Comparison of ENCODE assay signal across 8 mouse cellular contexts in the genomic region with DNA sequence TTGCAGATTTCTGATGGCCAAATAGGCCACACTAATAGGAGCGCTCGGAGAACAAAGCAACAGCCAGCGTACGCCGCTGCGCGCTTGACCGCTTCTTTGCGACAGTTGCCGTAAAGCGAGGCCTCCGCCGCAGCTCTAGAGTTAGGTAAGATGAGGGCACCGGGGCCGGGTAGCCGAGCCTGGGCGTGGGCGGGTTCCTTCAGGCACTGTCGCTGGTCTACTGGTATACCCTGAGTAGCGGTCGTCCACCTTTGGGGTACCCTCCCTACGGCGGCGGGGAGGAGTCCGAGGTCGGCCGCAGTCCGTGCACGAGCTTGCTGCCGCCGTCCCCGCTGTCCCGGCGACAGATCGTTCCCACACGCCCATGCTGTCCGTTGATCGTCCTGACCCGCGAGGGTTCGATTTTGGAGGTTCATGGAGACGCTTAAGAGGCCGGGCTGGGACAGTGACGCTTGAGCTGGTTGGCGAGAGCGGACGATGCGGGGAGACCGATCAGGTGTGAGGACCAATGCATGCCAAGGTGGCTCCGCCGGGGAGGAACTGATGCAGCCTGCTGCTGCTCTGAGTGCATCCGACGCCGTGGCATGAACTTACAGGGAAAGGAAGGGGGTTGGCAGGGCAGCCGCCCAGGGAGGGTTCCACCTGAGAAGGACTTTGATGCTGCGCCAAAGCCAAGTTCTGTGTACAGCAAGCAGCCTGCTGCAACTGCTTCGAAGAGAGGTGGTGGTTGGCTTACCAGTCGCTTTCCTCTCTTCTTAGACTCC. TPM values are rescaled to one million over a fixed set of nuclear protein-coding genes. Genes with fewer than 3 reads are reported as not detected.
DNase-seq lines count a peak whose midpoint lies in the region; ATAC-seq and TF ChIP-seq lines count a peak whose summit lies in the region.

No protein-coding gene starts in this region.

- H3K27me3 ChIP-seq in CH12.LX (replicated peaks), result no peaks in the 10 kb centered on the region
- no peaks in the 10 kb centered on the region for H3K27me3 ChIP-seq in forebrain, embryonic 11.5 days (ENCODE audit: control insufficient read depth, insufficient read depth, low read length)
- H3K27me3 ChIP-seq in heart, embryonic 16.5 days (ENCODE audit: control insufficient read depth, insufficient read depth, low read length), result no peaks in the 10 kb centered on the region
- no peaks in the 10 kb centered on the region for H3K27me3 ChIP-seq in liver, embryonic 15.5 days
- H3K27me3 ChIP-seq in neural tube, embryonic 12.5 days (replicated peaks), result no peaks in the 10 kb centered on the region

- H3K9me3 ChIP-seq in CH12.LX (replicated peaks; ENCODE audit: low read length), result no peaks in the 10 kb centered on the region
- no peaks in the 10 kb centered on the region for H3K9me3 ChIP-seq in forebrain, embryonic 11.5 days (ENCODE audit: control insufficient read depth, low read length)
- no peaks in the 10 kb centered on the region for H3K9me3 ChIP-seq in heart, embryonic 16.5 days (replicated peaks; ENCODE audit: control insufficient read depth, low read length)
- H3K9me3 ChIP-seq in liver, embryonic 15.5 days (replicated peaks), result no peaks in the 10 kb centered on the region
- H3K9me3 ChIP-seq in neural tube, embryonic 12.5 days, result no peaks in the 10 kb centered on the region

- TF ChIP-seq CTCF in CH12.LX (conservative IDR thresholded peaks at IDR 0.05 in 1 of 2, IDR thresholded peaks at IDR 0.05 in 1 of 2; ENCODE audit: low read depth in 2 of 2, low read length in 2 of 2), result no peak

- H3K79me2 ChIP-seq in CH12.LX (replicated peaks; ENCODE audit: control insufficient read depth, extremely low read depth, insufficient read depth, poor library complexity, severe bottlenecking), result peaks cover 2% of the 10 kb centered on the region; the same call in 1 of the 2 replicates

- TF ChIP-seq POLR2A in CH12.LX (IDR thresholded peaks at IDR 0.05; ENCODE audit: low read depth, low read length), result peak; percentile 89

- no peak for TF ChIP-seq EP300 in CH12.LX (IDR thresholded peaks at IDR 0.05; ENCODE audit: low read length)

- peak overlapping the region; percentile 14; the same call in 1 of the 2 replicates for H3K27ac ChIP-seq in CH12.LX (ENCODE audit: insufficient read depth, low read depth)
- peak overlapping the region; percentile 85 for H3K27ac ChIP-seq in forebrain, embryonic 11.5 days (ENCODE audit: low read depth, low read length)
- peak overlapping the region; percentile 73 for H3K27ac ChIP-seq in heart, embryonic 16.5 days (ENCODE audit: low read length)
- peak overlapping the region; percentile 39; the same call in 1 of the 2 replicates for H3K27ac ChIP-seq in liver, embryonic 15.5 days (replicated peaks)
- H3K27ac ChIP-seq in neural tube, embryonic 12.5 days, result peak overlapping the region; percentile 57

- ATAC-seq in forebrain, embryonic 11.5 days (replicated peaks; ENCODE audit: low FRiP score), result peak; percentile 98
- ATAC-seq in heart, embryonic 16.5 days (replicated peaks; ENCODE audit: extremely low read depth, insufficient read depth, low FRiP score), result peak; percentile 92
- peak; percentile 89 for ATAC-seq in liver, embryonic 15.5 days (ENCODE audit: insufficient read depth)
- peak; percentile 97 for ATAC-seq in neural tube, embryonic 12.5 days (ENCODE audit: low FRiP score, low read depth)

- H3K9ac ChIP-seq in CH12.LX (ENCODE audit: insufficient read depth, low read depth), result peak overlapping the region; percentile 67
- peak overlapping the region; percentile 86 for H3K9ac ChIP-seq in forebrain, embryonic 11.5 days (ENCODE audit: low read length)
- peak overlapping the region; percentile 91 for H3K9ac ChIP-seq in heart, embryonic 16.5 days (ENCODE audit: low read length)
- peak overlapping the region; percentile 72 for H3K9ac ChIP-seq in liver, embryonic 15.5 days
- peak overlapping the region; percentile 83 for H3K9ac ChIP-seq in neural tube, embryonic 12.5 days

- H3K36me3 ChIP-seq in CH12.LX (replicated peaks in 1 of 2; ENCODE audit: control insufficient read depth in 1 of 2, insufficient read depth in 1 of 2, low read length in 1 of 2), result peaks cover 0 to 10% of the 10 kb centered on the region in 2 experiments
- H3K36me3 ChIP-seq in forebrain, embryonic 11.5 days (ENCODE audit: control insufficient read depth, insufficient read depth, low read length), result no peaks in the 10 kb centered on the region
- H3K36me3 ChIP-seq in heart, embryonic 16.5 days (ENCODE audit: control insufficient read depth, insufficient read depth), result no peaks in the 10 kb centered on the region
- H3K36me3 ChIP-seq in liver, embryonic 15.5 days (replicated peaks), result no peaks in the 10 kb centered on the region
- H3K36me3 ChIP-seq in neural tube, embryonic 12.5 days, result no peaks in the 10 kb centered on the region

- H3K4me2 ChIP-seq in CH12.LX (ENCODE audit: insufficient read depth, low read depth, poor library complexity, severe bottlenecking), result peak overlapping the region; percentile 84
- H3K4me2 ChIP-seq in forebrain, embryonic 11.5 days (ENCODE audit: low read depth, low read length, severe bottlenecking), result peak overlapping the region; percentile 91
- peak overlapping the region; percentile 96 for H3K4me2 ChIP-seq in heart, embryonic 16.5 days (ENCODE audit: low read depth, low read length)
- H3K4me2 ChIP-seq in liver, embryonic 15.5 days, result peak overlapping the region; percentile 89
- peak overlapping the region; percentile 84 for H3K4me2 ChIP-seq in neural tube, embryonic 12.5 days (replicated peaks)

- H3K4me1 ChIP-seq in CH12.LX (ENCODE audit: control insufficient read depth in 1 of 2, insufficient read depth in 2 of 2), result peaks cover 8 to 76% of the 10 kb centered on the region in 2 experiments; a peak in 3 of 4 replicates
- no peaks in the 10 kb centered on the region for H3K4me1 ChIP-seq in forebrain, embryonic 11.5 days (replicated peaks; ENCODE audit: control insufficient read depth, insufficient read depth, low read length)
- peaks cover 17% of the 10 kb centered on the region for H3K4me1 ChIP-seq in heart, embryonic 16.5 days (ENCODE audit: control insufficient read depth, insufficient read depth, low read length)
- H3K4me1 ChIP-seq in liver, embryonic 15.5 days (replicated peaks), result peaks cover 12% of the 10 kb centered on the region
- peaks cover 9% of the 10 kb centered on the region for H3K4me1 ChIP-seq in neural tube, embryonic 12.5 days

- no peak for TF ChIP-seq RAD21 in CH12.LX (IDR thresholded peaks at IDR 0.05; ENCODE audit: low read depth, low read length)

- dilution Hi-C loops in CH12.LX (cut with MboI; ENCODE audit: extremely low pct_ligation_motif_present, extremely low pct_unique_long_range_greater_than_20kb, low sequenced_read_pairs), result no loop called here

- peak overlapping the region; percentile 75 to 90 (median 82) for H3K4me3 ChIP-seq in CH12.LX (replicated peaks in 1 of 3; ENCODE audit: low read depth in 2 of 3, low read length in 2 of 3, poor library complexity in 1 of 3)
- peak overlapping the region; percentile 82 for H3K4me3 ChIP-seq in forebrain, embryonic 11.5 days (ENCODE audit: low read depth, low read length)
- peak overlapping the region; percentile 86 for H3K4me3 ChIP-seq in heart, embryonic 16.5 days (ENCODE audit: low read length)
- H3K4me3 ChIP-seq in liver, embryonic 15.5 days (replicated peaks), result peak overlapping the region; percentile 78
- peak overlapping the region; percentile 67 for H3K4me3 ChIP-seq in neural tube, embryonic 12.5 days

- peak; percentile 92 for DNase-seq in CH12.LX (ENCODE audit: extremely low read depth)
- DNase-seq in c-Kit-positive CD71-positive TER-119-negative erythroid progenitor cells, embryonic 14.5 days (ENCODE audit: low read depth), result peak; percentile 86
- peak; percentile 94 for DNase-seq in forebrain, embryonic 11.5 days (ENCODE audit: low spot score)
- peak; percentile 94 to 96 for DNase-seq in kidney, postnatal 36 days
- DNase-seq in telencephalon, adult 2 months (ENCODE audit: low read depth, low spot score), result peak; percentile 95

- in situ Hi-C loops in CH12.LX (cut with MboI; ENCODE audit: low pct_ligation_motif_present, low pct_unique_long_range_greater_than_20kb, low sequenced_read_pairs), result loop anchor here (10.0 kb wide), 1 partner anchor 89 kb away; no protein-coding TSS in a partner anchor

- 4% methylated on average over 58 of the region's 58 CpGs for WGBS in forebrain, embryonic 11.5 days
- 4% methylated on average over 58 of the region's 58 CpGs for WGBS in heart, embryonic 16.5 days
- WGBS in liver, embryonic 15.5 days (ENCODE audit: insufficient replicate concordance), result 6% methylated on average over 58 of the region's 58 CpGs
- WGBS in neural tube, embryonic 12.5 days, result 8% methylated on average over 58 of the region's 58 CpGs

TF ChIP-seq in CH12.LX, 34 proteins besides CTCF, POLR2A, EP300 and RAD21 (continues in another document):
- no peak for TF ChIP-seq ELF1 (IDR thresholded peaks at IDR 0.05; ENCODE audit: low read depth, low read length)
- TF ChIP-seq BHLHE40 (IDR thresholded peaks at IDR 0.05; ENCODE audit: low read depth, low read length), result no peak
- TF ChIP-seq USF1 (IDR thresholded peaks at IDR 0.05; ENCODE audit: low read depth, low read length), result no peak
- TF ChIP-seq NRF1 (IDR thresholded peaks at IDR 0.05; ENCODE audit: low read depth, low read length), result peak; percentile 44; the same call in 1 of the 2 replicates
- no peak for TF ChIP-seq E2F4 (IDR thresholded peaks at IDR 0.05; ENCODE audit: insufficient replicate concordance, low read depth, low read length)
- TF ChIP-seq MAFK (IDR thresholded peaks at IDR 0.05; ENCODE audit: insufficient replicate concordance, low read length), result no peak
- TF ChIP-seq ZMIZ1 (IDR thresholded peaks at IDR 0.05; ENCODE audit: low read depth, low read length), result peak; percentile 73; the same call in 1 of the 2 replicates
- TF ChIP-seq JUN (IDR thresholded peaks at IDR 0.05; ENCODE audit: insufficient read depth, low read depth, low read length), result no peak
- TF ChIP-seq JUND (conservative IDR thresholded peaks at IDR 0.05; ENCODE audit: low read depth, low read length), result no peak
- no peak for TF ChIP-seq ETS1 (conservative IDR thresholded peaks at IDR 0.05; ENCODE audit: low read depth, low read length)
- TF ChIP-seq HCFC1 (IDR thresholded peaks at IDR 0.05; ENCODE audit: low read depth, low read length), result peak; percentile 84
- no peak for TF ChIP-seq MYC (IDR thresholded peaks at IDR 0.05; ENCODE audit: low read depth, low read length)
- no peak for TF ChIP-seq SMC3 (IDR thresholded peaks at IDR 0.05; ENCODE audit: low read depth, low read length)
- TF ChIP-seq MAX (IDR thresholded peaks at IDR 0.05; ENCODE audit: low read length), result 0 out of 2 replicates have a peak, but pooled peaks have one; percentile 2

RNA-seq across cellular contexts. Expression of gene Fktn, which starts 0.4 kb away (rescaled TPM):
- total RNA-seq in CH12.LX (2012; rRNA removed) (4.8 and 5.8 TPM in 2 replicates), CH12.LX (2014; rRNA removed) (5.5 and 5.8 TPM in 2 replicates)
- 6.5 and 7.5 TPM in 2 replicates for polyA plus RNA-seq in CH12.LX (2012; ENCODE audit: insufficient read length, low read depth)
- polyA plus RNA-seq in forebrain, embryonic 11.5 days (2014; fragmentation: Nextera tagmentation; extraction: Ambion mirVana), result 18.7 and 25.4 TPM in 2 replicates
- 16.5 and 18.7 TPM in 2 replicates for polyA plus RNA-seq in heart, embryonic 16.5 days (2015; fragmentation: Nextera tagmentation; extraction: Ambion mirVana)
- polyA plus RNA-seq in liver, embryonic 15.5 days (2015; fragmentation: Nextera tagmentation; extraction: Ambion mirVana), result 2.6 and 3.1 TPM in 2 replicates
- polyA plus RNA-seq in neural tube, embryonic 12.5 days (2016; fragmentation: Nextera tagmentation; extraction: Ambion mirVana), result 21.4 and 22.2 TPM in 2 replicates

Comparison
In these comparisons a context has a peak if more than half of its experiments do, and no peak if none do; other contexts are left out.
1. Peak in every context shown above with its lines: DNase-seq, ATAC-seq, H3K4me3 ChIP-seq and H3K27ac ChIP-seq.
2. H3K27ac ChIP-seq: peak in every context shown above with its lines; median percentile 85 in forebrain, embryonic 11.5 days; 73 in heart, embryonic 16.5 days; 57 in neural tube, embryonic 12.5 days; 39 in liver, embryonic 15.5 days; 14 in CH12.LX.